19 mouse cellular contexts compared by ENCODE assay signal in the genomic region with DNA sequence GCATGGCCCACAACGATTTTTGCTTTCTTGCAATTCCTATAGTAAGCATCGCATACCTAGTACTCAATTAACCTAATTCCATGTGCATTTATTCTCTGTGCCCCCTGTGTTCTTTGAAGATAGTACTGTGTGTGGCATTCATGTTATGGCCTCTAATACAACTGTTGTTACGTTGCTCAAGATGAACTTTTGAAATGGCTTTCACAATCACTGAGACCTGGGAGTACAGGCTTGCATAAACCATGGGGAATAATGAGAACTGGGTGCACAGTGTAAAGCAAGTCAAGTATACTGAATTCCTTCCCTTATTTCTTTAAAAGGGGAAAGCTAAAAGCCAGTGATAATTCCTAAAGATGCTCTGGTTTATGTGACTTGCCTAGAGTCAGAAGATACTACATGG.
"Had no signal": no experiment of that assay in that cellular context is flagged by ENCODE, and none has a peak within 500 bp of the region (broad histone marks: within the 10 kb centered on the region; RNA-seq: fewer than 3 reads in every experiment).

No protein-coding gene starts in this region.

- H3K9me3 ChIP-seq: kidney, embryonic 15.5 days; neural tube, embryonic 12.5 days; neural tube, embryonic 15.5 days; stomach, embryonic 15.5 days had no signal

- H3K4me2 ChIP-seq: kidney, embryonic 15.5 days; midbrain, embryonic 11.5 days; neural tube, embryonic 12.5 days; neural tube, embryonic 15.5 days; stomach, embryonic 15.5 days had no signal

- H3K27ac ChIP-seq: kidney, embryonic 15.5 days; left cerebral cortex, adult 2 months; liver, embryonic 14.5 days; macrophage; neural tube, embryonic 12.5 days; neural tube, embryonic 15.5 days; stomach, embryonic 15.5 days had no signal

- H3K4me3 ChIP-seq: kidney, embryonic 15.5 days; left cerebral cortex, adult 2 months; neural tube, embryonic 12.5 days; neural tube, embryonic 15.5 days; stomach, embryonic 15.5 days had no signal

- H3K27me3 ChIP-seq: kidney, embryonic 15.5 days; neural tube, embryonic 12.5 days; neural tube, embryonic 15.5 days; stomach, embryonic 15.5 days had no signal

- H3K9ac ChIP-seq: kidney, embryonic 15.5 days; liver, embryonic 14.5 days; neural tube, embryonic 12.5 days; neural tube, embryonic 15.5 days; stomach, embryonic 15.5 days had no signal

- H3K4me1 ChIP-seq: kidney, embryonic 15.5 days; neural tube, embryonic 12.5 days; neural tube, embryonic 15.5 days; stomach, embryonic 15.5 days had no signal

- DNase-seq: kidney, adult 8-10 months; kidney, postnatal 10 days; kidney, postnatal 36 days; layer of hippocampus, postnatal 36 days; lung, adult 2 months; midbrain, embryonic 14.5 days; right cerebral cortex, adult 18-20 months; right cerebral cortex, postnatal 14 days; spleen, adult 18-20 months; thymus, postnatal 25 days had no signal

- ATAC-seq: intestine, postnatal 0 days had no signal

- H3K36me3 ChIP-seq: kidney, embryonic 15.5 days; neural tube, embryonic 12.5 days; neural tube, embryonic 15.5 days; stomach, embryonic 15.5 days had no signal
